Mouse (Mus musculus) heart, adult 8-10 months (tissue): ENCODE data around the gene Osbp2. TPM values are rescaled to one million over a fixed set of nuclear protein-coding genes. Genes with fewer than 3 reads are reported as not detected.

Experiments
- DNase-seq: peaks from one replicate; pipeline ENCODE4 v3.0.0; 2022; ENCODE audit warnings: low spot score
- total RNA-seq, 4 experiments: library from RNA; stranded (reverse); gene quantifications; 2 replicates each; pipeline ENCODE4 v1.2.4; 2022

Osbp2 gene
- total RNA-seq, 4 experiments from 2014 or later, result 17.0 to 22.2 (median 20.1) TPM

GRCm38 (mm10) chr11:3862661-3863453, 846 bp downstream of the Osbp2 start:
- no peak for DNase-seq

GRCm38 (mm10) chr11:3860361-3860760, 3.3 kb downstream of the Osbp2 start:
- DNase-seq, result no peak

GRCm38 (mm10) chr11:3859778-3860177, 3.9 kb downstream of the Osbp2 start:
- no peak for DNase-seq

GRCm38 (mm10) chr11:3857902-3858301, 5.8 kb downstream of the Osbp2 start:
- no peak for DNase-seq

GRCm38 (mm10) chr11:3855846-3856245, 7.9 kb downstream of the Osbp2 start:
- DNase-seq, result no peak

- DNase-seq, result no peak
These were observed 9.5 kb downstream of the Osbp2 start for GRCm38 (mm10) chr11:3854156-3854555.

GRCm38 (mm10) chr11:3853481-3854034, 10.1 kb downstream of the Osbp2 start:
- peak; percentile 31 for DNase-seq

- no peak for DNase-seq
These were observed 10.7 kb downstream of the Osbp2 start for GRCm38 (mm10) chr11:3853031-3853430.

- no peak for DNase-seq
These were observed 11.8 kb downstream of the Osbp2 start for GRCm38 (mm10) chr11:3851872-3852271.

- DNase-seq, result no peak
These were observed 12.9 kb downstream of the Osbp2 start for GRCm38 (mm10) chr11:3850746-3851277.

GRCm38 (mm10) chr11:3850315-3850614, 13.4 kb downstream of the Osbp2 start:
- no peak for DNase-seq

GRCm38 (mm10) chr11:3849469-3850314, 14.0 kb downstream of the Osbp2 start:
- DNase-seq, result no peak

GRCm38 (mm10) chr11:3846351-3846750, 17.4 kb downstream of the Osbp2 start:
- no peak for DNase-seq

GRCm38 (mm10) chr11:3843943-3844734, 19.6 kb downstream of the Osbp2 start:
- DNase-seq, result peak; percentile 31

GRCm38 (mm10) chr11:3835271-3835670, 28.4 kb downstream of the Osbp2 start:
- DNase-seq, result no peak

GRCm38 (mm10) chr11:3834421-3835098, 29.1 kb downstream of the Osbp2 start:
- DNase-seq, result no peak

GRCm38 (mm10) chr11:3833544-3834420, 29.9 kb downstream of the Osbp2 start:
- no peak for DNase-seq

- DNase-seq, result peak; percentile 8
These were observed 31.4 kb downstream of the Osbp2 start for GRCm38 (mm10) chr11:3832193-3832901.

GRCm38 (mm10) chr11:3829736-3830135, 34.0 kb downstream of the Osbp2 start:
- DNase-seq, result no peak
